Mouse (Mus musculus): ENCODE measurements at regions not wholly inside any gene's neighbourhood (a gene's known extent, or its start where the extent isn't known, plus 50 kb on each side); places are given as distances from the start of the nearest gene placed in this dataset.

- intact Hi-C loops (cut with DNase I): no loop called here
- peak in 1 of 2 experiments; percentile 19 for DNase-seq
Observed at GRCm38 (mm10) chr5:133731871-133732270, 367.6 kb upstream of the Castor2 start.

GRCm38 (mm10) chr5:133718187-133719078 lies 381.1 kb upstream of the Castor2 start:
- intact Hi-C loops (cut with DNase I): no loop called here
- DNase-seq: no peak

- intact Hi-C loops (cut with DNase I): no loop called here
- no peak for DNase-seq
Observed at GRCm38 (mm10) chr5:133715830-133716229, 383.7 kb upstream of the Castor2 start.

GRCm38 (mm10) chr5:133712652-133713051 lies 386.9 kb upstream of the Castor2 start:
- no peak for DNase-seq
- intact Hi-C loops (cut with DNase I): no loop called here

- intact Hi-C loops (cut with DNase I): no loop called here
- DNase-seq: no peak
Observed at GRCm38 (mm10) chr5:133708881-133709280, 390.6 kb upstream of the Castor2 start.

- no peak for DNase-seq
- intact Hi-C loops (cut with DNase I): no loop called here
Observed at GRCm38 (mm10) chr5:133686206-133686605, 413.3 kb upstream of the Castor2 start.

- no peak for DNase-seq
Observed at GRCm38 (mm10) chr5:133683021-133683420, 416.5 kb upstream of the Castor2 start.

GRCm38 (mm10) chr5:133676791-133677450 lies 422.6 kb upstream of the Castor2 start:
- intact Hi-C loops (cut with DNase I): no loop called here
- DNase-seq: no peak

More at GRCm38 (mm10) chr5:133683021-133683420, 416.5 kb upstream of the Castor2 start:
- intact Hi-C loops (cut with DNase I): no loop called here

- intact Hi-C loops (cut with DNase I): no loop called here
- DNase-seq: no peak
Observed at GRCm38 (mm10) chr5:133675636-133676035, 423.9 kb upstream of the Castor2 start.

- intact Hi-C loops (cut with DNase I): no loop called here
Observed at GRCm38 (mm10) chr5:133666473-133666872, 433.0 kb upstream of the Castor2 start.

GRCm38 (mm10) chr5:133662474-133663256 lies 436.8 kb upstream of the Castor2 start:
- no peak for DNase-seq
- intact Hi-C loops (cut with DNase I): no loop called here

More at GRCm38 (mm10) chr5:133666473-133666872, 433.0 kb upstream of the Castor2 start:
- DNase-seq: peak in 1 of 2 experiments; percentile 18

GRCm38 (mm10) chr5:133660351-133660750 lies 439.2 kb upstream of the Castor2 start:
- DNase-seq: no peak
- intact Hi-C loops (cut with DNase I): no loop called here

- DNase-seq: no peak
- intact Hi-C loops (cut with DNase I): no loop called here
Observed at GRCm38 (mm10) chr5:133656837-133657236, 442.7 kb upstream of the Castor2 start.

- DNase-seq: no peak
- intact Hi-C loops (cut with DNase I): loop anchor here (5.0 kb wide), 1 partner anchor 96 kb away; no protein-coding TSS in a partner anchor
Observed at GRCm38 (mm10) chr5:133653431-133653830, 446.1 kb upstream of the Castor2 start.

GRCm38 (mm10) chr5:133650246-133650645 lies 449.3 kb upstream of the Castor2 start:
- no peak for DNase-seq
- intact Hi-C loops (cut with DNase I): loop anchor here (5.0 kb wide), 1 partner anchor 93 kb away; no protein-coding TSS in a partner anchor

GRCm38 (mm10) chr5:133645696-133646195 lies 453.8 kb upstream of the Castor2 start:
- no peak for DNase-seq
- intact Hi-C loops (cut with DNase I): no loop called here

GRCm38 (mm10) chr5:133643326-133643725 lies 456.2 kb upstream of the Castor2 start:
- DNase-seq: no peak
- intact Hi-C loops (cut with DNase I): no loop called here

- no peak for DNase-seq
- intact Hi-C loops (cut with DNase I): no loop called here
Observed at GRCm38 (mm10) chr5:133634481-133634880, 465.0 kb upstream of the Castor2 start.

- no peak for DNase-seq
- intact Hi-C loops (cut with DNase I): no loop called here
Observed at GRCm38 (mm10) chr5:133631812-133632211, 467.7 kb upstream of the Castor2 start.

- intact Hi-C loops (cut with DNase I): no loop called here
Observed at GRCm38 (mm10) chr5:133619347-133619746, 480.2 kb upstream of the Castor2 start.

More at GRCm38 (mm10) chr5:133619347-133619746, 480.2 kb upstream of the Castor2 start:
- no peak for DNase-seq
